Mouse (Mus musculus) left cerebral cortex, adult 11 months (tissue): ENCODE measurements around the gene Olfm2.
A peak's percentile ranks its signal among the peaks of the same experiment; 100 is the strongest.
"Not testable (repeated sequence)": the region's sequence is repeated elsewhere in the genome, so short reads cannot be mapped to it uniquely, and the experiment has no call there.

Experiments used
- DNase-seq: peaks from one replicate; pipeline ENCODE4 v3.0.0; 2022; ENCODE audit warnings: low spot score

Olfm2 gene

DNA sequence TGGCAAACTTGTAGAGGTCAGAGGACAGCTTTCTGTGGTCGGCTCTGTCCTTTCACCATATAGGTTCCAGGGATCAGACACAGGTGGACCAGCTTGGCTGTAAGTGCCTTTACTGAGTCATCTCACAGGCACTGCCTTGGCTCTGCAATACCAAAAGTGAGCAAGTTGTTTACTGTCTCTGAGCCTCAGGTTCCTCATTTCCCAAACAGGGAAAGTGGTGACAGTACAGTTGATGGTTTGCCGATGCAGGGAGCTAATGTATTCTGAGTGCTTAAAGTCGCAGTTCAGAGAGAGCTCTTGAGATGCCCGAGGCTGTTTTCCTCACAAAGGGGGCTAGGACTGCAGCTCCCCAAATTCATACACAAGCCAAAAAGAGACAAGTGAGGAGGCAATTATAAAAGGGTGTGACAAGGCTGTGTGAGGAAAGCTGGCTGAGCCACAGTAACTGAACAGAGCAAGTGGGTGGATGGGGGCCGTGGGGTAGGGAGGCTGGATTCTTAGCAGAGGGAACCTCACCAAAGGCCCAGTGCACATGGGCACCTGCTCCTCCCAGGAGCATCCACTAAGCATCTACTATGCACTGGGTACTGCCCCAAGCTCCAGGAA is 49.9 kb downstream of the Olfm2 start:
- DNase-seq: no peak

DNA sequence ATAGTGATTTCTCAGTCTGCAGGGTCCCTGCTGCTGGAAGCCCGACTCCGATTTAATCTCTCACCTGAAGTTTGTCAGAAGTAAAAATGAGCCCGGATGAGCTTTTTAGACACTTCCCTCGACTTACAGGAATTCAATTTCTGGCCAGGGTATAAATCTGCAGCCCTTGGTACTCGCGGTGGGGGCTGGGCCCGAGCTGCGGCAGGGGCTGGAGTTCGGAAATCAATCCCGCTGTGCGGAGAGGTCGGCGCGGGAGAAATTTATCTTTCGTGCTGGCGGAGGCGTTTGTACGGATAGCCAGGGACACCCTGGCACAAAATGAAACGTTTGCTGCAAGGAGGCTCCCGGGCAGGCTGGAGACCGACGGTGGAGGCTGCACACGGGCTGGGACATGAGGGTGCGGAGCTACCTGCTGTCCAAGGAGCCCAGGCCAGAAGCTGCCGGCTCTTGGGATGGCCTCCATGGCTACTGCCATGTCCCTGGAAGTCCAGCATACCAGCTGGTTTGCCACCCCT is 51.4 kb downstream of the Olfm2 start:
- no peak for DNase-seq

DNA sequence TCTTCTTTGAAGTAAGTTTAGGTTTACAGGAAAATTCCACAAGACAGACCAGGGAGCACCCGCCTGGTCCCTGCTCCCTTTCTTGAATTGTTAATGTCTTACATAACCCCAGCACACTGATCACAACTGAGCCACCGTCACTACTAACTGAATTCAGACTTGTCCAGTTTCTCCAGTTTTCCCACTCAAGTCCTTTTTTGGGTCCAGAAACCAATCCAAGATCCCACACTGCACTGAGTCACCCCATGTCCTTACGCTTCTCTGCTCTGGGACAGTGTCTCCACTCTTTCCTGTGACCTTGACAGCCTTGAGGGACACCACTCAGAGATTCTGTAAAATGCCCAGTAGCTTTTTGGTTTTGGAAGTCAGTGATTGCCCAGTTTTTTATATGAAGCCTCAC is 53.3 kb downstream of the Olfm2 start:
- DNase-seq: no peak

DNA sequence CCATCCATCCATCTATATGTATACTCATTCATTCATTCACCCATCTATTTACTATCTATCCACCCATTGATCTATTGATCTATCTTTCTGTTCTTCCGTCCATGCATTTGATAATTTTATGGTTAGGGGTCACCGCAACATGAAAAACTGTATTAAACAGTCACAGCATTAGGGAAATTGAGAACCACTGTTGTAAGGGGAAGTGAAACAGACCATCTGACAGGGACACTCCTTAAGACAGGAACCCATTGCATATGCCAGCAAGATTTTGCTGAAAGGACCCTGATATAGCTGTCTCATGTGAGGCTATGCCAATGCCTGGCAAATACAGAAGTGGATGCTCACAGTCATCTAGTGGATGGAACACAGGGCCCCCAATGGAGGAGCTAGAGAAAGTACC is 55.7 kb downstream of the Olfm2 start:
- DNase-seq: not testable (repeated sequence)

DNA sequence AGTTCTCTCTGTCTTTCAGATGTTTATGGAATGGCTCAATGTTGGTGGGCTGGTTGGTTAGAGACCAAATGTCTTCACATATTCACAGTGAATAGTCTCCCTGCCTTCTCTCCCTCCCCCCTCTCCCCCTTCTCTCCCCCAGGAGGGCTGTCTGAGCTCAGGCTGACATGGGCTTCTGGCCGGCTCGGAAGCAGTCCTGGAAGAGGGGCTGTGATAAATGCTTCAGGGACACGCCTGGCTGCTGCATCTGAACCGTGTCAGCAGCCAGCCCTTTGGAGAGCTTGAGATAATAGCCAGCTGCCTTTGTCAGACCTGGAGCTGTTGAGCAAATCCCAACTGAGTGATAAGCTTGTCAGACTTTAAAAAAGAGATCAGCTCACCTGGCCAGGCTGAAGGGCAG is 56.2 kb downstream of the Olfm2 start:
- DNase-seq: no peak

DNA sequence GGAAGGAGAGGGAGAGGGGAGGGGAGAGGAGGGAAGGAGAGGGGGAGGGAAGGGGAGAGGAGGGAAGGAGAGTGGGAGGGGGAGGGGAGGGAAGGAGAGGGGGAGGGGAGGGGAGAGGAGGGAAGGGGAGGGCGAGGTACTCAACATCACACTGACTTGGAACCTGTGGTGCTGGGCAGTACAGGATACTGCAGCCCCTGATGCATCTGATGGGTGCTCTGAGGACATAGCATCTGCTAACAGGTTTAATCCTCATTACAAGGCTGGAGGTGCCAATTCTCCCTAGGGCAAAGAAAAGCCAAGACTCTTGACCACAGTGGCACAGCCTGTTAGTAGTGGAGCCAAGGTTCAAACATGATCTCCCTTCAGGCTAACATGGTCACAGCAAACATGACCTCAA is 56.7 kb downstream of the Olfm2 start:
- DNase-seq: no peak

DNA sequence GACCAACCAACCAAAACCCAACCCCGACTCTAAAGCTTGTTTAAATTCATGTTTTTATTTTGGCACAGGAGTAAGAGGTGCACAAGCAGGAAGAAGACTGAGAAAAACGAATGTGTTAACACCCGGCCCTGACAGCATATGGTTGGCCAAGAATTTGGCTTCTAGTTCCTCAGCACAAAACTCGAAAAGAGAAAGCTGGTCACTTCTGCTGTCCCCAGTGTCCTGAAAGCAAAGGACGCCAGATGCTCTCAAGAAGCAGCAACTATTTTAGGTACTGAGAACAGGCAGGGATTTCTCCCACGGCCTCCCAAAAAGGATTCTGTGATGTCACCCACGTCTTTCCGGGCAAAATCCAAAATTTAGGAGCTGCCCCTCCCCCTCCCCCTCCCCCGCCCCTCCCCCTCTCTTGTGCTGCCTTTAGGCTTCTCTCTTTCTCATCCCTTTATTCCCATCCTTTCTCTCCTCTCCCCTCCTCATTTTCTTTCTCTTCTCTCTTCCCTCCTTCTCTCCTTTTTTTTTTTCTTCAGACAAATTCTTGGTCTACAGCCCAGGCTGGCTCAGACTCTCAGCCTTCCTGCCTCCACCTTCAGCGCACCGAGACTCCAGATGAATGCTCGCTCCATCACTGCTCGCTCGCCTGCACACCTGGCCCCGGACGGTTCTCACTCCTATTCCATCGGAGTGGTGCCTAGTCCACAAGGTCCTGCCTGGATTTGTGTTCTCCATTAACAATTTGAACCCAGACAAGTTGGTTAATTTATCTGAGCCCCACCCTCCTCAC is 60.9 kb downstream of the Olfm2 start:
- peak; percentile 63 for DNase-seq

DNA sequence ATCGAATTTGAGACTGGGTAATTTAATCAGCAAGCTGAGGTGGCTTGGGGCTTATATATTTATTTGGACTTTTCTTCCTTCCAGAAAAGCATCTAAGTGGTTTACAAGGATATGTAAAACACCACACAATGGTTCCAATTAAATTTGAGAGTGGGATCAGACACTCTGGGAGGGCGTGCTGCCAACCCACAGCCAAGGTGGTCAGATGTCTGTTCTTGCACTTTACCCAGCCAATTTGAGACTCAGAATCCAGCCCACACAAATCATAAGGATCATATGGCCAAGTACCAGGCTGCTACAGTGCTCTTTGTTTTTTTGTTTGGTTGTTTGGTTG is 63.8 kb downstream of the Olfm2 start:
- no peak for DNase-seq

DNA sequence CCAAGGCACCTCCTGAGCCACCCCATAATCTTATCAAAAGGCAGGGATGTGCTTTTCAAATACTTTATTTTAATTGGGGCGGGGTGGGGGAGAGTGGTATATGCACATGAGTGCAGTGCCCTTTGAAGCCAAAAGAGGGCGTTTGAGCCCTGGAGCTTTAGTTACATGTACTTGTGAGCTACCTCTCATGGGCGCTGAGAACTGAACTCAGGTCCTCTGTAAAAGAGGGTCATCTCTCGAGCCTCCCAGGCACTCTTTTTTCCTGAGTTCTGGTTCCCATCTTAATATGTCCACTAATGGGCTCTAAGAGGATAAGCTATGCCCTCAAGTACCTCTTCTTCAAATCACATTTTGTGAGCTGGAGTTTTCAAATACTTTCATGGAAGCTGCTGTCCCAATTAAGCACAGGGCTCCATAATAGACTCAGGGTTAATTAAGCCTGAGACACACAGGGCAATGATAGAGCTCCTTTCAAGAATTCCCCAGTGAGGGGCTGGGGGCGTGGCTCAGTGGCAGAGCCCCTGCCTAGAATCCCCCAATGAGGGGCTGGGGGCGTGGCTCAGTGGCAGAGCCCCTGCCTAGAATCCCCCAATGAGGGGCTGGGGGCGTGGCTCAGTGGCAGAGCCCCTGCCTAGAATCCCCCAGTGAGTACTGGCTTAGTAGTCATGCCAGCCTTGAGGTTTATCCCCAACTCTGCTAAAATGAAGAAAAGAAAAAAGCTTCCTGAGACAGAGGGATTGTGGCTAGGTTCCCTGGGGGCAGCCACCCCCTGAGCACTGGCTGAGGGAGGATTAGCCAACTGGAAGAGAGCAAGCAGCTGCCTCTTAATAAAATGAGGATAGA is 64.4 kb downstream of the Olfm2 start:
- DNase-seq: no peak

DNA sequence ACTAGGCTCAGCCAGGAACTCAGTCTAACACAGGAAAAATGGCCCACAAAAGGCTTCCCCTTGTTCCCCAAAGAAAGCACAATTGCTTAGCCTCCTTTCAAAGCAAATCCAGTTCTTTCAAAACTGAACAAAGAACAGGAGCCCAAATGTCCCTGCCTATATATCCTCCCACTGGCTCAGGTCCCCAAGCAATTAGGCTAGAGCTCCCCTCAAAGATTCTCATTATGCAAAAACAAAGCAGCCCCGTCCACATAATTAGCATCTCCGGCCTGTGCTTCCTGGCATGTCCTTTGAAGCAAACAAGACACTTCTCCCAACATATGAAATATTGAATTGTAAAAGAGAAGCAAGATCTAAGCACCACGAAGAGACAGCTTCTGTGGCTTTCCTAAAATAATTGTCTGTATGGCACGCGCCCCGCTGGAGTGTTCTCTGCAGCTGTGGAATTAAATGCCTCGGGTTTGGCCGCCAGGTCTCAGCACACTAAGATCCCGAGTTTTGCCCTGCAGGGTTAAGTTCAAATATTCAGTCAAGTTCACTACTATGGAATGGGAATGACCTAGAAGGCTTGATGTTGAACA is 65.7 kb downstream of the Olfm2 start:
- DNase-seq: no peak

DNA sequence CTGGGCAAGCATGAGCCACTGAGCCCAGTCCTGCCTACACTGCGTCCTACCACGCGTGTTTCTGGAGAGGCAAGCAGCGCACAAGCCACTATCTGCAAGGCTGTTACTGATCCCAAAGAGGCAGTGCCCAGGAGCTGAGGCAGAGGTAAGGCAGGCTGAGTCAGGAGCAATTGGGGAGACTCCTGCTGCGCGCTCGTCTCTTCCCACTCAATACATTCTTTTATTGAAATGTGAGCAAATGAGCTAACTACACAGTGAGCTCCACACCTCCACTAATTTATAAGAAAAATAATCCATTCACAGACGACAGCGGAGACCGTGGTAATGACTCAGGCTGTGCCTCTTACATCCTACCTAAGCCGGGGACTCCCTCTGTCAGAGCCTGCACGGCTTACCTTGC is 68.3 kb downstream of the Olfm2 start:
- DNase-seq: no peak

DNA sequence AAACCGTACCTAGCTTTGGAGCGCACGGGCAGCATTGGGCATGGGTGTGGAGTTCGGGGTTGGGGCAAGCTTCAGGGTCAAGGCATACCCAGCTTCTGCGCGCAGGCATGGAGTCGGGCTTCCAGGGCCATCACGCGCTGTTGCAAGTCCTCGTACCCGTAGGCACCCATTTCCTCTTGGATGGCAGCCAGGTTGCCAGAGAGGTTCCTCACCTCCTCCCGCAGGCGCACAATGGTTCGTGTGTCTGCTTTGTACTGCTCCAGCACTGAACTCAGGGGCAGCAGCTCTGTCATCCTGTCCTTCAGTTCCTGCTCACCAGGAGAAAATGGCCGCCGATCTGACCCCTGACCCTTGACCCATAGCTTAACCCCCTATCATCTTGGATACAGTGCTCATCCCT is 74.1 kb downstream of the Olfm2 start:
- no peak for DNase-seq

DNA sequence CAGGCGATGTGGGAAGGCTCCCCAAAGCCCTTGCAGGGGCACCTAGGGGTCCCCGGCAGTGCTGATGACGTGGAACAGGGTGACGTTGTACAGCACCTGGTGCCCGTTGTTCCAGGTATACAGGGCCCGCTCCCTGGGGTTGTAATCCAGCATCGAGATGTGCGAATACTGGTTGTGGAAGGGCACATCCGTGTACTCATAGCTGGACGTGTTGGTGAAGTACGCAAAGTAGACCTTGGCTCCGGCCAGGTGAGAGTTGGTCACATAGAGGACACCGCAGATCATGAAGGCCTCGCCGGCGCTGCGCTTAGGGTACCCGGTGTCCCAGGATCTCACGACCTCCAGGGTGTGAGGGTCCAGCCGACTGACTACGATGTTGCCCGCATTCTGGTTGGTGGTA is 78.1 kb downstream of the Olfm2 start:
- no peak for DNase-seq

DNA sequence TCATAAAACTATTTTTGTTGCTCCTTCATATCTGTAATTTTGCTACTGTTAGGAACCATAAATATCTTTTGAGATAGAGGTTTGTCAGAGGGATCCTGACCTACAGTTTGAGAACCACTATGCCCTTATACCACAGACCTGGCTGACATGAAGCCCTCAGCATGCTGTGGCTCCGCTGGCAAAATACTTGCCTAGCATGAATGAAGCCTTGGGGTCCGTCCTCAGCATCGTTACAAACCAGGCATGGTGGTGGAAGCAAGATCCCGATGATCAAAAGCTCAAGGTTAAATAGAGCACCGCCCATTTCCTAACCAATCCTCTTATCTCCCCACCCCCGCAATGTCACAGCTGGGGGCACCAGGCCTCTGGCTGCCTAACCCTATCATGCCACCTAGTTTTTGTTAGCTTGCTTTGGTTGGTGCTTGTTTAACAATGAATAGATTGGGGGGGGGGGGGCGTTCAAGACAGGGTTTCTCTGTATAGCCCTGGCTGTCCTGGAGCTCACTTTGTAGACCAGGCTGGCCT is 79.6 kb downstream of the Olfm2 start:
- no peak for DNase-seq

DNA sequence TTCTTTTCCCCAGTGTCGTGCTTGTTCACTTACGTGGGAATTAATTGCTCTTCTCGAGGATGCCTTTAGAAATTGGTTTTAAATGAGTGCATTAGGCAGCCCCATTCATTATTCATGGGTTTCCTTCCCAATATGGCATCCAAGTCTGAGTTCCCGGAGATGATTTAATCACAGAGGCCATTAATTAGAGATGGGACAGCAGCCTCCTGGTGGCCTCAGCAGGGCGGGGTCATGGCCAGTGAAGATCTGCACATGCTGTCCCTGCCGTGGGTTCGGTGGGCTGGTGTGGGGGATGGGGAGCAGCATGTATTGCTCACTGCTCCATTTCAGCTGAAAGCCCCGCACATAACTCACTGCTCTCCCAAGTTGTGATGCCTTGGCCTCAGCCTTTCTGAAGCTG is 80.2 kb downstream of the Olfm2 start:
- DNase-seq: no peak

DNA sequence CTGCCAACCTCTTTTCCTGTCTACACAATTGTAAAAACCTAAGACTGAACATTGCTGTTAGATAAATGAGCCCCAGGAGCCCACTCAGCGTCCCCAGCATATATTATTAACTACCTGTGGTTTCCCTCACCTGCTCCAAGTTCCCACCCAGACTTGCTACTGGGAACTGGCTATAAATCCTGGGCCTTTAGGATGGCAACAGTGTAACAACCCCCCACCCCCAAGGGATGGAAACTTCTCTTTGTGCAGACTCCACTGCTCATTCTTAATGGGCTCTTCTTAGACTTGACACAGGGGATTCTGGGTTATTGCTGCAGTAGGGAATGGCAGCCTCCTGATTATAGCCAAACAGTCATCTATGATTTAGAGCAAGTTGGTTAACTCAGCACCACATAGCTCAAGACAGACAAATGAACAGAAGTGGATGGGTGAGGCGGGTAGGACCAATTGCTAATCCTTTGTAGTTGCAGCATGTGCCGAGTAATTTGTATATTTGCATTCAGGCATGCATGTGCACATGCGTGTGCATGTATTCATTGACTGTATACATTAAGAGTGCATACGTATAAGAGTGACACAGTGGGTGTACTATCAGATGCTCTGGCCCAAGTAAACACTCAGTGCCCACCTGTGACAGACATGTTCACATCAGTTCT is 81.0 kb downstream of the Olfm2 start:
- DNase-seq: no peak

DNA sequence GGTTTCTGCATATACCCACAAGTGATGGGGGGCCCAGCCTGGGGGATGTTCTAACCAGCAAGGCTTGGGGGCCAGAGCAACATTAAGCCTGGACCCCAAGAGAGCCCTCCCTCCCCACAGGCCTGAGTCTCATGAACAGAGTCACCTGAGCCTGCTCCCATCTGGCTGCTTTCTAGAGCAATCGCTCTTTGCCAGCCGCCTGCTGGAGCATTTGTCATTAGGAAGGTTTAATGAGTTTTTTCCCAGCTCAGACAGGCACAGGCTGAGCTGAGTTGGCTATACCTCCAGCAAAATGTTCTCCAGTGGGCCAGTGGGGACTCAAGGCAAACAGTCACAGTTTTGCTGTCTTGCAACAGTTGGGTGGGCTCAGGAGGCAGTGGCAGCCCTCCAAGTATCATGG is 81.8 kb downstream of the Olfm2 start:
- DNase-seq: no peak

DNA sequence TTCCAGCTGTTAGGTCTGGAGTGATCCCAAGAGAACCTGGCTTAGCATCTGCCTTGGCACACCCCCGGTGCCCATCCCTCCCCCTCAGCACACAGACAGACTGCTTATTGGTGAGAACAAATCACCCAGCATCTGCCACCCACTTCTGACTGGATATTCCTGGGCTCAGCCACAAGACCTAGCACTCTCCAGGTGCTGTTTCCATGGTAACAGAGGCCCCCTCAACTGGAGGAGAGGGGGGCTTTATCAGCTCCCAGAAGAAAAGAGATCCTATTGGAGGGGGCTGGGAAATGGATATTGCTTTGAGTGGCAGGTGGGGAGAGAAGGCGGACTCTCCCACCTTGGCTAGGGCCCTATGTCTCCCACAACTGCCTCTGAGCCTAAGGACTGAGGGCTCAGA is 82.2 kb downstream of the Olfm2 start:
- DNase-seq: peak; percentile 67

DNA sequence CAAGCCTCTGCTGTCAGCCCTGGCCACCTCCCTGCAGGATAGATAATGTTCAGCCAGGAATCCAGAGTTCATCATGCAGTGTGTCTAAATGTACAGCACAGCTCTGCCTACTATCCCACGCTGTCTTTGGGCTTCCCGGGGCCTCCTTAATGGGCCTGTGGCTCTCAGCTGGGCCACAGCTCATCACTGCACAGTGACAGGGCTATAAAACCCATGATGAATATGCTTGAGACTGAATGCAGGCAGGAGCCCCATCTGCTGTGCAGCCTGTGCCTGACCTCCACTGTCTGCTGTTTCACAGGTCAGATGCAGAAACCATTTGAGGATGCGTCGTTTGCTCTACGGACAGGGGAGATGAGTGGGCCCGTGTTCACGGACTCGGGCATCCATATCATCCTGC is 83.3 kb downstream of the Olfm2 start:
- DNase-seq: no peak

DNA sequence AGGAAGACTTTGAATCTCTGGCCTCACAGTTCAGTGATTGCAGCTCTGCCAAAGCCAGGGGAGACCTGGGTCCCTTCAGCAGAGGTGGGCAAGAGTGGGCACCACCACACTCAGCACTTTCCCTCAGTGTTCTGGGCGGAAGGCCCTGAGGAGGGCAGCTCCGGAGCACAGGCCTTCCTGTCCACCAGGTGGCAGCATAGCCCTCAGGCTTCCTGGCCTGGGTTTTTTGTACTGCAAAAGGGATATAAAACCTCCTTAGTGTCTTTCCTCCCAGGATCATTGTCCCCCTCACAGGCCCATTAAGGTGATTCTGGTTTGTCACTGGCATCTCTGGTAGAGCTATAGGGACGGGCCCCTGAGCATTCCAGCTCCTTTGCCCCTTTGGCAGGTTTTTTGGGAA is 83.8 kb downstream of the Olfm2 start:
- no peak for DNase-seq

DNA sequence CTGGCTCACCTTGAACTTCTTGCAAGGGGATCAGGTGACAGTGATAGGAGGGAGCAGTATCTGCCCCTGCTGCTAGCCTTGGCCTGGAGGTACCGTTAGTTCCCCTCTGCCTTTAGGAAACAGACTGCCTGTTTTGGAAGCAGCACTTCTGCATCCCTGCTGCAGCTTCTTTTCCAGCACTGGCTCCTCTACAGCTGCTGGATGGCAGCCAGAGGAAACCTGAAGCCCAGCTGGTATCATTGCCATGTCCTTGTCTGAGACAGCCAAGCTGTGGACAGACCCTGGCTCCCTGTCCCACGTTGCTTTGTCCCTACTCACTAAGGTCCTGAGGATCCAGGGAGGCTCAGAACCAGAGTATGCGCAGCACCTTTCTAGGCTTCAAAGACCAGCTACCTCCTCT is 88.6 kb downstream of the Olfm2 start:
- no peak for DNase-seq

DNA sequence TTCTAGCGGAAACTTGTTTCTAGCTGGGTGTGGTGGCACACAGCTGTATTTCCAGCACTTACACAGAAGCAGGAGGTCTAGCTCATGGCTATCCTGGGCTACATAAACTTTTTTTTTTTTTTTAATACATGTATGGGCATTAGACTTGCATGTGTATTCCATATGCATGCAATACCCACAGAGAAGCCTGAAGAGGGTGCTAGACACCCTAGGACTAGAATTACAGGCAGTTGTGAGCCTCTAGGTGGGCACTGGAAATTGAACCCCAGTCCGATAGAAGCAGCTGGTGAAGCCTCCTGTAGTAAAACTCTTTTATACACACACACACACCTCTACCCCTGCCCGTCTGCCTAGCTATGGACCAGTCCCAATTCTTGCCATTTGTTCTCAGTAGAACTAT is 92.3 kb downstream of the Olfm2 start:
- no peak for DNase-seq
